Mouse (Mus musculus): ENCODE measurements around the gene Tmed2.

DNA sequence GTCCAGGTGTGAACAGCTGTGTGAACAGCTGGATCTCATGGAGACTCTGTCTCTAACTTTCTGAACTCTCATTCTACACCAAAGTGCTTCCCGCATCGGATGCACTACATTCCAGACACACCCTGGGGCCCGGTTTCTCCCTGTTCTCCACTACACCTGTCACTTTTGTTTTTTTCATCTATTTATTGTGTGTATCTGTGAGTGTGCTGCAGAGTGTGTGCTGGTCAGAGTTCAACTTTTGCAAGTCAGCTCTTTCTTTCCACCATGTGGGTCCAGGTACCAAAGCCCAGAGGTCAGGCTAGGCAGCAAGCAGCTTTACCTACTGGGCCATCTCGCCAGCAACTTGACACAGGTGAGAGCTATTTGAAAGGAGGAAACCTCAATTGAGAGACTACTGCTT, 35.3 kb upstream of the Tmed2 start:
- TF ChIP-seq POLR2A (IDR thresholded peaks at IDR 0.05; ENCODE audit: borderline replicate concordance, insufficient read depth, low read length) (no peak), CTCF (IDR thresholded peaks at IDR 0.05; ENCODE audit: borderline replicate concordance, insufficient read depth, low read depth, low read length) (no peak)

All from cerebellum, adult 2 months (tissue).